Mouse (Mus musculus) spleen, adult 2 months (tissue): ENCODE results near the gene Cdr2.

Source experiments
- CTCF ChIP-seq: fragments of 200-500 bp; IDR thresholded peaks from 2 replicates; pipeline ENCODE4 v1.5.1; 2011; ENCODE audit warnings: mild to moderate bottlenecking, inconsistent platforms; ENCODE audit not compliant: insufficient read depth, insufficient read length, insufficient replicate concordance; ENCODE audit errors: extremely low read depth
- POLR2A ChIP-seq: fragments of 200-500 bp; IDR thresholded peaks from 2 replicates; pipeline ENCODE4 v1.6.1; 2011; ENCODE audit warnings: low read depth, low read length, inconsistent platforms

DNA sequence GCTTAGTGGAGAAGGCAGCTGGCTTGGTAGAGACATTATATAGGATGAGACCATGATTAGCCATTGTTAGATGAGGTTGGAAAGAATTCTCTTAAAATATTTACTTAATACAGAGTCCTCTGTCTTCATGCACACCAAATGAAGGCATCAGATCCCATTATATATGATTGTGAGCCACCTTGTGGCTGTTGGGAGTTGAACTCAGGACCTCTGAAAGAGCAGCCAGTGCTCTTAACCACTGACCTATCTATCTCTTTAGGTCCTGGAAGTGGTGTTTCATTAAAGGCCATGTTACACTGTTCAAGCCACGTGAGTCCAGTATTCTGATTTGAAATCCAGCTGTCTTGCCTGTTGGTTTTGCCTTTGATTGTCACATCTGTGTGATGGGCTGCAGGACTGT, 68.8 kb downstream of the Cdr2 start:
- TF ChIP-seq CTCF, result no peak
- TF ChIP-seq POLR2A, result no peak
